Mouse (Mus musculus): ENCODE measurements around the gene Itpkc. TPM values are rescaled to one million over a fixed set of nuclear protein-coding genes. Genes with fewer than 3 reads are reported as not detected.

Itpkc gene
- total and polyA plus RNA-seq, 3 experiments, result 4.0 to 8.1 (median 4.0) TPM

GRCm38 (mm10) chr7:27277191-27277590 lies 48.7 kb upstream of the Itpkc start:
- Histone ChIP-seq H3K27ac (ENCODE audit: insufficient read depth, low read depth) (no peak overlapping the region), H3K4me3 (replicated peaks in 1 of 3; ENCODE audit: low read depth in 2 of 3, low read length in 2 of 3, poor library complexity in 1 of 3) (no peak overlapping the region), H3K27me3 (replicated peaks) (no peaks in the 10 kb centered on the region), H3K4me1 (ENCODE audit: control insufficient read depth in 1 of 2, insufficient read depth in 2 of 2) (peaks cover 0 to 9% of the 10 kb centered on the region in 2 experiments; a peak in 1 of 4 replicates), H3K9me3 (replicated peaks; ENCODE audit: low read length) (no peaks in the 10 kb centered on the region), H3K9ac (ENCODE audit: insufficient read depth, low read depth) (no peak overlapping the region), H3K4me2 (ENCODE audit: insufficient read depth, low read depth, poor library complexity, severe bottlenecking) (no peak overlapping the region), H3K36me3 (replicated peaks in 1 of 2; ENCODE audit: control insufficient read depth in 1 of 2, insufficient read depth in 1 of 2, low read length in 1 of 2) (peaks cover 5 to 36% of the 10 kb centered on the region in 2 experiments), H3K79me2 (replicated peaks; ENCODE audit: control insufficient read depth, extremely low read depth, insufficient read depth, poor library complexity, severe bottlenecking) (no peaks in the 10 kb centered on the region)
- in situ Hi-C loops (cut with MboI; ENCODE audit: low pct_ligation_motif_present, low pct_unique_long_range_greater_than_20kb, low sequenced_read_pairs) (no loop called here), dilution Hi-C loops (cut with MboI; ENCODE audit: extremely low pct_ligation_motif_present, extremely low pct_unique_long_range_greater_than_20kb, low sequenced_read_pairs) (no loop called here)
- DNase-seq (ENCODE audit: extremely low read depth), result no peak
- TF ChIP-seq SMC3 (IDR thresholded peaks at IDR 0.05; ENCODE audit: low read depth, low read length), result peak; percentile 52; the same call in 1 of the 2 replicates
- peak; percentile 61 for TF ChIP-seq RAD21 (IDR thresholded peaks at IDR 0.05; ENCODE audit: low read depth, low read length)
- peak; percentile 50 to 70 for TF ChIP-seq CTCF (conservative IDR thresholded peaks at IDR 0.05 in 1 of 2, IDR thresholded peaks at IDR 0.05 in 1 of 2; ENCODE audit: low read depth in 2 of 2, low read length in 2 of 2)
- TF ChIP-seq MEF2A (IDR thresholded peaks at IDR 0.05; ENCODE audit: borderline replicate concordance, low read depth, low read length), result no peak

GRCm38 (mm10) chr7:27276021-27276420 lies 47.6 kb upstream of the Itpkc start:
- in situ Hi-C loops (cut with MboI; ENCODE audit: low pct_ligation_motif_present, low pct_unique_long_range_greater_than_20kb, low sequenced_read_pairs), result no loop called here
- DNase-seq (ENCODE audit: extremely low read depth), result no peak
- TF ChIP-seq SIN3A (IDR thresholded peaks at IDR 0.05; ENCODE audit: low read length), result no peak
- no peak for TF ChIP-seq E2F4 (IDR thresholded peaks at IDR 0.05; ENCODE audit: insufficient replicate concordance, low read depth, low read length)
- TF ChIP-seq TBP (conservative IDR thresholded peaks at IDR 0.05; ENCODE audit: low read depth, low read length), result no peak
- no peak for TF ChIP-seq SMC3 (IDR thresholded peaks at IDR 0.05; ENCODE audit: low read depth, low read length)
- no peak for TF ChIP-seq EP300 (IDR thresholded peaks at IDR 0.05; ENCODE audit: low read length)
- no peak for TF ChIP-seq NELFE (IDR thresholded peaks at IDR 0.05; ENCODE audit: low read depth, low read length)
- TF ChIP-seq PAX5 (IDR thresholded peaks at IDR 0.05; ENCODE audit: low read length), result no peak
- no peak for TF ChIP-seq RAD21 (IDR thresholded peaks at IDR 0.05; ENCODE audit: low read depth, low read length)
- TF ChIP-seq TCF12 (IDR thresholded peaks at IDR 0.05; ENCODE audit: low read depth, low read length), result no peak
- no peak for TF ChIP-seq GABPA (IDR thresholded peaks at IDR 0.05; ENCODE audit: insufficient replicate concordance, low read depth, low read length)
- TF ChIP-seq MAX (IDR thresholded peaks at IDR 0.05; ENCODE audit: low read length), result no peak
- TF ChIP-seq ZC3H11A (IDR thresholded peaks at IDR 0.05; ENCODE audit: low read depth, low read length), result no peak
- no peak for TF ChIP-seq CHD1 (IDR thresholded peaks at IDR 0.05; ENCODE audit: low read depth, low read length)
- TF ChIP-seq UBTF (IDR thresholded peaks at IDR 0.05; ENCODE audit: low read depth, low read length), result no peak
- H3K4me2 ChIP-seq (ENCODE audit: insufficient read depth, low read depth, poor library complexity, severe bottlenecking), result no peak overlapping the region
- H3K27me3 ChIP-seq (replicated peaks), result no peaks in the 10 kb centered on the region
- no peak overlapping the region for H3K4me3 ChIP-seq (replicated peaks in 1 of 3; ENCODE audit: low read depth in 2 of 3, low read length in 2 of 3, poor library complexity in 1 of 3)
- no peak overlapping the region for H3K9ac ChIP-seq (ENCODE audit: insufficient read depth, low read depth)
- no peak overlapping the region for H3K27ac ChIP-seq (ENCODE audit: insufficient read depth, low read depth)
- dilution Hi-C loops (cut with MboI; ENCODE audit: extremely low pct_ligation_motif_present, extremely low pct_unique_long_range_greater_than_20kb, low sequenced_read_pairs), result no loop called here
- H3K9me3 ChIP-seq (replicated peaks; ENCODE audit: low read length), result no peaks in the 10 kb centered on the region
- H3K36me3 ChIP-seq (replicated peaks in 1 of 2; ENCODE audit: control insufficient read depth in 1 of 2, insufficient read depth in 1 of 2, low read length in 1 of 2), result peaks cover 5 to 31% of the 10 kb centered on the region in 2 experiments
- H3K79me2 ChIP-seq (replicated peaks; ENCODE audit: control insufficient read depth, extremely low read depth, insufficient read depth, poor library complexity, severe bottlenecking), result no peaks in the 10 kb centered on the region
- peaks cover 0 to 9% of the 10 kb centered on the region in 2 experiments; a peak in 1 of 4 replicates for H3K4me1 ChIP-seq (ENCODE audit: control insufficient read depth in 1 of 2, insufficient read depth in 2 of 2)
